ENCODE assay signal across 8 mouse cellular contexts in genomic region chr9:59487331-59487730, GRCm38 (mm10). TPM values are rescaled to one million over a fixed set of nuclear protein-coding genes. Genes with fewer than 3 reads are reported as not detected.
DNase-seq lines count a peak whose midpoint lies in the region; ATAC-seq and TF ChIP-seq lines count a peak whose summit lies in the region.

No protein-coding gene starts in this region.

- ATAC-seq in lung, embryonic 16.5 days (ENCODE audit: low read depth): no peak
- ATAC-seq in intestine, embryonic 16.5 days: no peak
- no peak for ATAC-seq in neural tube, embryonic 15.5 days (ENCODE audit: low FRiP score)

- H3K4me2 ChIP-seq in lung, embryonic 16.5 days (ENCODE audit: low read depth, low read length): peak overlapping the region; percentile 63
- peak overlapping the region; percentile 65 for H3K4me2 ChIP-seq in intestine, embryonic 16.5 days (ENCODE audit: low read depth, low read length)
- peak overlapping the region; percentile 66 for H3K4me2 ChIP-seq in neural tube, embryonic 15.5 days

- DNase-seq in adrenal gland, adult (ENCODE audit: inconsistent age in 2 of 2, low spot score in 1 of 2): peak; percentile 32 to 85
- no peak for DNase-seq in adrenal gland, postnatal 4 days (ENCODE audit: low spot score in 2 of 2)
- DNase-seq in lung, adult 2 months: no peak
- DNase-seq in cerebellum, postnatal 36 days: no peak
- DNase-seq in embryo, embryonic 11 days: no peak

- peaks cover 5% of the 10 kb centered on the region; the same call in 1 of the 2 replicates for H3K4me1 ChIP-seq in lung, embryonic 16.5 days (replicated peaks; ENCODE audit: control insufficient read depth, insufficient read depth, low read length)
- peaks cover 5% of the 10 kb centered on the region; the same call in 1 of the 2 replicates for H3K4me1 ChIP-seq in lung, adult 2 months (ENCODE audit: control insufficient read depth, insufficient read depth, low read length)
- peaks cover 4% of the 10 kb centered on the region for H3K4me1 ChIP-seq in intestine, embryonic 16.5 days (ENCODE audit: control insufficient read depth, insufficient read depth, low read length)
- peaks cover 25% of the 10 kb centered on the region for H3K4me1 ChIP-seq in neural tube, embryonic 15.5 days

- H3K9ac ChIP-seq in lung, embryonic 16.5 days (ENCODE audit: low read length): peak overlapping the region; percentile 99
- H3K9ac ChIP-seq in intestine, embryonic 16.5 days (ENCODE audit: low read depth, low read length): peak overlapping the region; percentile 99; the same call in 1 of the 2 replicates
- peak overlapping the region; percentile 99 for H3K9ac ChIP-seq in neural tube, embryonic 15.5 days (replicated peaks)

- peak overlapping the region; percentile 99 for H3K27ac ChIP-seq in lung, embryonic 16.5 days (ENCODE audit: low read length)
- H3K27ac ChIP-seq in intestine, embryonic 16.5 days (ENCODE audit: low read length): peak overlapping the region; percentile 97
- peak overlapping the region; percentile 98 for H3K27ac ChIP-seq in neural tube, embryonic 15.5 days (replicated peaks)

- H3K9me3 ChIP-seq in lung, embryonic 16.5 days (ENCODE audit: control insufficient read depth, low read length): no peaks in the 10 kb centered on the region
- H3K9me3 ChIP-seq in intestine, embryonic 16.5 days (ENCODE audit: control insufficient read depth, low read length): no peaks in the 10 kb centered on the region
- H3K9me3 ChIP-seq in neural tube, embryonic 15.5 days (replicated peaks): no peaks in the 10 kb centered on the region

- peak overlapping the region; percentile 100 for H3K4me3 ChIP-seq in lung, embryonic 16.5 days (ENCODE audit: low read length)
- H3K4me3 ChIP-seq in lung, adult 2 months (replicated peaks; ENCODE audit: extremely low read depth, low read depth, low read length): no peak overlapping the region
- H3K4me3 ChIP-seq in intestine, embryonic 16.5 days (ENCODE audit: low read length): peak overlapping the region; percentile 98
- peak overlapping the region; percentile 99 for H3K4me3 ChIP-seq in neural tube, embryonic 15.5 days (replicated peaks)

- no peaks in the 10 kb centered on the region for H3K27me3 ChIP-seq in lung, embryonic 16.5 days (ENCODE audit: control insufficient read depth, insufficient read depth, low read depth, low read length)
- H3K27me3 ChIP-seq in intestine, embryonic 16.5 days (replicated peaks; ENCODE audit: control insufficient read depth, insufficient read depth, low read length): no peaks in the 10 kb centered on the region
- H3K27me3 ChIP-seq in neural tube, embryonic 15.5 days (replicated peaks): no peaks in the 10 kb centered on the region

- TF ChIP-seq POLR2A in lung, adult 2 months (IDR thresholded peaks at IDR 0.05; ENCODE audit: borderline replicate concordance, extremely low read depth, low read depth, low read length): no peak

- no peak for TF ChIP-seq CTCF in lung, adult 2 months (IDR thresholded peaks at IDR 0.05; ENCODE audit: insufficient read depth, low read length)

- H3K36me3 ChIP-seq in lung, embryonic 16.5 days (ENCODE audit: control insufficient read depth, insufficient read depth, low read length): no peaks in the 10 kb centered on the region
- H3K36me3 ChIP-seq in intestine, embryonic 16.5 days (ENCODE audit: control insufficient read depth, insufficient read depth, low read length): no peaks in the 10 kb centered on the region
- H3K36me3 ChIP-seq in neural tube, embryonic 15.5 days: no peaks in the 10 kb centered on the region

RNA-seq across cellular contexts. Expression of gene Arih1, which starts 0.9 kb away (rescaled TPM):
- 100 to 1,000 TPM; 101 to 113 TPM for total RNA-seq in adrenal gland, postnatal 4 days (2021)
- polyA plus RNA-seq in lung, embryonic 16.5 days (2015; fragmentation: Nextera tagmentation; extraction: Ambion mirVana): 12.4 TPM in 2 replicates
- polyA plus RNA-seq in lung, adult 2 months (2012; rRNA removed): 15.0 and 20.1 TPM in 2 replicates
- 7.2 and 7.7 TPM in 2 replicates for polyA plus RNA-seq in intestine, embryonic 16.5 days (2015; fragmentation: Nextera tagmentation; extraction: Ambion mirVana)
- polyA plus RNA-seq in neural tube, embryonic 15.5 days (2015; fragmentation: Nextera tagmentation; extraction: Ambion mirVana): 16.2 and 16.4 TPM in 2 replicates

RNA-seq across cellular contexts. Expression of gene Hexa, which starts 52.0 kb away (rescaled TPM):
- total RNA-seq in adrenal gland, postnatal 4 days (2021): 10 to 100 TPM; 74.9 to 81.7 TPM
- 69.3 and 72.7 TPM in 2 replicates for polyA plus RNA-seq in lung, embryonic 16.5 days (2015; fragmentation: Nextera tagmentation; extraction: Ambion mirVana)
- polyA plus RNA-seq in lung, adult 2 months (2012; rRNA removed): 90.7 and 106 TPM in 2 replicates
- 179 and 228 TPM in 2 replicates for polyA plus RNA-seq in intestine, embryonic 16.5 days (2015; fragmentation: Nextera tagmentation; extraction: Ambion mirVana)
- polyA plus RNA-seq in neural tube, embryonic 15.5 days (2015; fragmentation: Nextera tagmentation; extraction: Ambion mirVana): 59.9 and 64.3 TPM in 2 replicates

RNA-seq across cellular contexts. Expression of gene Tmem202, which starts 52.3 kb away (rescaled TPM):
- 1 to 10 TPM; 1.3 to 2.0 TPM for total RNA-seq in adrenal gland, postnatal 4 days (2021)
- not detected in 2 replicates for polyA plus RNA-seq in lung, embryonic 16.5 days (2015; fragmentation: Nextera tagmentation; extraction: Ambion mirVana)
- 0.36 and 0.64 TPM in 2 replicates for polyA plus RNA-seq in lung, adult 2 months (2012; rRNA removed)
- 0.50 and 0.60 TPM in 2 replicates for polyA plus RNA-seq in intestine, embryonic 16.5 days (2015; fragmentation: Nextera tagmentation; extraction: Ambion mirVana)
- 0.83 and 1.3 TPM in 2 replicates for polyA plus RNA-seq in neural tube, embryonic 15.5 days (2015; fragmentation: Nextera tagmentation; extraction: Ambion mirVana)

Comparison
In these comparisons a context has a peak if more than half of its experiments do, and no peak if none do; other contexts are left out.
1. DNase-seq: peak in adrenal gland, adult (2 of 2); none in adrenal gland, postnatal 4 days (0 of 2), lung, adult 2 months (single experiment), cerebellum, postnatal 36 days (0 of 2) and embryo, embryonic 11 days (single experiment).
2. Peak in every context shown above with its lines, with median percentiles within 50 percentile points of each other: H3K27ac ChIP-seq, H3K4me2 ChIP-seq and H3K9ac ChIP-seq.